Mouse (Mus musculus): Measurements from ENCODE around the gene Olfr576. TPM values are rescaled to one million over a fixed set of nuclear protein-coding genes. Genes with fewer than 3 reads are reported as not detected.

Olfr576 gene
- total RNA-seq, 2 experiments from 2014 or later, result not detected

GRCm38 (mm10) chr7:102958593-102958992 lies 3.9 kb upstream of the Olfr576 start, which contains the start of gene Olfr575:
Olfr575 (minus strand) TSS chr7:102958775.
- intact Hi-C loops (cut with DNase I), result no loop called here
- Histone ChIP-seq H3K4me3 (no peak within 1 kb of the TSS), H3K27ac (no peak within 1 kb of the TSS)
- no peak for DNase-seq (ENCODE audit: extremely low spot score in 1 of 2, low spot score in 2 of 2)
- TF ChIP-seq CTCF (IDR thresholded peaks at IDR 0.05), result no peak

GRCm38 (mm10) chr7:102974399-102974798 lies 11.9 kb downstream of the Olfr576 start:
- DNase-seq (ENCODE audit: extremely low spot score in 1 of 2, low spot score in 2 of 2), result no peak

GRCm38 (mm10) chr7:102975843-102976242 lies 13.4 kb downstream of the Olfr576 start, which contains the start of gene Olfr577:
Olfr577 (minus strand) TSS chr7:102975943.
- no peak within 1 kb of the TSS for H3K27ac ChIP-seq
- intact Hi-C loops (cut with DNase I), result no loop called here
- TF ChIP-seq CTCF (IDR thresholded peaks at IDR 0.05), result no peak
- H3K4me3 ChIP-seq, result no peak within 1 kb of the TSS
- no peak for DNase-seq (ENCODE audit: extremely low spot score in 1 of 2, low spot score in 2 of 2)

More at GRCm38 (mm10) chr7:102974399-102974798, 11.9 kb downstream of the Olfr576 start:
- no peak overlapping the region for H3K4me3 ChIP-seq
- intact Hi-C loops (cut with DNase I), result no loop called here
- H3K27ac ChIP-seq, result no peak overlapping the region
- no peak for TF ChIP-seq CTCF (IDR thresholded peaks at IDR 0.05)

GRCm38 (mm10) chr7:102989224-102989623 lies 26.8 kb downstream of the Olfr576 start, which contains the start of gene Olfr578:
Olfr578 (minus strand) TSS chr7:102989324.
- TF ChIP-seq CTCF (IDR thresholded peaks at IDR 0.05), result no peak
- intact Hi-C loops (cut with DNase I), result no loop called here
- Histone ChIP-seq H3K4me3 (no peak within 1 kb of the TSS), H3K27ac (no peak within 1 kb of the TSS)
- DNase-seq (ENCODE audit: extremely low spot score in 1 of 2, low spot score in 2 of 2), result no peak

Other genes with a start within 250 kb of the Olfr576 start
- not detected for gene Olfr33, start 243.6 kb upstream of the Olfr576 start, total RNA-seq (2021)
- gene Olfr559, start 235.2 kb upstream of the Olfr576 start, total RNA-seq (2021), result not detected
- under 1 TPM in 1 of 2 experiments, not detected in 1; 0.16 TPM for gene Olfr560, start 203.3 kb upstream of the Olfr576 start, total RNA-seq (2021)
- 1 to 10 TPM in 1 of 2 experiments, under 1 TPM in 1; 0.88 to 1.0 TPM for gene Olfr78, start 203.2 kb upstream of the Olfr576 start, total RNA-seq (2021)
- gene Olfr561, start 191.4 kb upstream of the Olfr576 start, total RNA-seq (2021), result not detected
- not detected for gene Olfr564, start 159.2 kb upstream of the Olfr576 start, total RNA-seq (2021)
- gene Olfr566, start 103.9 kb upstream of the Olfr576 start, total RNA-seq (2021), result not detected
- not detected for gene Olfr568, start 85.5 kb upstream of the Olfr576 start, total RNA-seq (2021)
- not detected for gene Olfr569, start 71.8 kb upstream of the Olfr576 start, total RNA-seq (2021)
- gene Olfr570, start 68.1 kb upstream of the Olfr576 start, total RNA-seq (2021), result not detected
- not detected for gene Olfr571, start 45.1 kb upstream of the Olfr576 start, total RNA-seq (2021)
- gene Olfr572, start 38.3 kb upstream of the Olfr576 start, total RNA-seq (2021), result not detected
- gene Olfr573-ps1, start 20.1 kb upstream of the Olfr576 start, total RNA-seq (2021), result not detected
- not detected for gene Olfr574, start 14.2 kb upstream of the Olfr576 start, total RNA-seq (2021)
- gene Olfr575, start 3.9 kb upstream of the Olfr576 start, total RNA-seq (2021), result not detected
- not detected for gene Olfr577, start 13.3 kb downstream of the Olfr576 start, total RNA-seq (2021)
- gene Olfr578, start 26.7 kb downstream of the Olfr576 start, total RNA-seq (2021), result not detected
- not detected for gene Olfr582, start 75.4 kb downstream of the Olfr576 start, total RNA-seq (2021)
- not detected for gene Olfr583, start 88.6 kb downstream of the Olfr576 start, total RNA-seq (2021)
- gene Olfr584, start 119.2 kb downstream of the Olfr576 start, total RNA-seq (2021), result not detected
- not detected for gene Olfr585, start 135.1 kb downstream of the Olfr576 start, total RNA-seq (2021)
- gene Olfr586, start 163.0 kb downstream of the Olfr576 start, total RNA-seq (2021), result not detected
- gene Olfr588-ps1, start 178.2 kb downstream of the Olfr576 start, total RNA-seq (2021), result not detected
- gene Olfr589, start 193.7 kb downstream of the Olfr576 start, total RNA-seq (2021), result not detected
- not detected for gene Olfr591, start 215.7 kb downstream of the Olfr576 start, total RNA-seq (2021)
- gene Olfr592, start 222.1 kb downstream of the Olfr576 start, total RNA-seq (2021), result not detected
- not detected for gene Olfr593, start 249.2 kb downstream of the Olfr576 start, total RNA-seq (2021)